Mouse (Mus musculus): ENCODE data around the gene Arhgef2. TPM values are rescaled to one million over a fixed set of nuclear protein-coding genes. Genes with fewer than 3 reads are reported as not detected.

The Arhgef2 gene
- polyA plus RNA-seq (2012; rRNA removed), result 67.5 and 68.7 TPM in 2 replicates

GRCm38 (mm10) chr3:88605666-88606065 is at the start of gene Arhgef2:
Arhgef2 (plus strand) TSS chr3:88605966.

GRCm38 (mm10) chr3:88575540-88575939 is 30.2 kb upstream of the Arhgef2 start, which contains the start of gene Ssr2:
Ssr2 (plus strand) TSS chr3:88575876.

GRCm38 (mm10) chr3:88652846-88653515 is 47.2 kb downstream of the Arhgef2 start, which contains the start of gene Rxfp4:
Rxfp4 (minus strand) TSS chr3:88653142.

GRCm38 (mm10) chr3:88684980-88685941 is 79.5 kb downstream of the Arhgef2 start, which contains the start of gene Khdc4:
Khdc4 (plus strand) TSS chr3:88685803.

Other genes starting within 250 kb of the Arhgef2 start
- gene Paqr6, start 241.4 kb upstream of the Arhgef2 start, polyA plus RNA-seq (2012; rRNA removed), result 6.7 and 9.3 TPM in 2 replicates
- 9.1 and 12.0 TPM in 2 replicates for gene Bglap3, start 233.2 kb upstream of the Arhgef2 start, polyA plus RNA-seq (2012; rRNA removed)
- 2.9 and 4.4 TPM in 2 replicates for gene Bglap2, start 227.3 kb upstream of the Arhgef2 start, polyA plus RNA-seq (2012; rRNA removed)
- 2.7 and 6.8 TPM in 2 replicates for gene Bglap, start 221.5 kb upstream of the Arhgef2 start, polyA plus RNA-seq (2012; rRNA removed)
- gene Pmf1, start 195.6 kb upstream of the Arhgef2 start, polyA plus RNA-seq (2012; rRNA removed), result 57.9 and 63.7 TPM in 2 replicates
- 19.2 and 26.3 TPM in 2 replicates for gene Slc25a44, start 180.8 kb upstream of the Arhgef2 start, polyA plus RNA-seq (2012; rRNA removed)
- gene Sema4a, start 144.8 kb upstream of the Arhgef2 start, polyA plus RNA-seq (2012; rRNA removed), result 233 and 295 TPM in 2 replicates
- gene Lmna, start 96.0 kb upstream of the Arhgef2 start, polyA plus RNA-seq (2012; rRNA removed), result 812 and 822 TPM in 2 replicates
- 1.0 and 1.1 TPM in 2 replicates for gene Mex3a, start 73.6 kb upstream of the Arhgef2 start, polyA plus RNA-seq (2012; rRNA removed)
- 407 and 425 TPM in 2 replicates for gene Rab25, start 57.7 kb upstream of the Arhgef2 start, polyA plus RNA-seq (2012; rRNA removed)
- gene Lamtor2, start 52.9 kb upstream of the Arhgef2 start, polyA plus RNA-seq (2012; rRNA removed), result 210 and 235 TPM in 2 replicates
- gene Ubqln4, start 52.2 kb upstream of the Arhgef2 start, polyA plus RNA-seq (2012; rRNA removed), result 52.6 and 60.7 TPM in 2 replicates
- gene Ssr2, start 30.1 kb upstream of the Arhgef2 start, polyA plus RNA-seq (2012; rRNA removed), result 178 and 186 TPM in 2 replicates
- 0.21 and 0.41 TPM in 2 replicates for gene Rxfp4, start 47.2 kb downstream of the Arhgef2 start, polyA plus RNA-seq (2012; rRNA removed)
- gene Khdc4, start 79.8 kb downstream of the Arhgef2 start, polyA plus RNA-seq (2012; rRNA removed), result 51.3 and 58.9 TPM in 2 replicates
- gene Rit1, start 110.9 kb downstream of the Arhgef2 start, polyA plus RNA-seq (2012; rRNA removed), result 45.6 and 48.8 TPM in 2 replicates
- 5.8 and 6.2 TPM in 2 replicates for gene Syt11, start 169.2 kb downstream of the Arhgef2 start, polyA plus RNA-seq (2012; rRNA removed)
- gene Gon4l, start 229.3 kb downstream of the Arhgef2 start, polyA plus RNA-seq (2012; rRNA removed), result 9.2 and 11.5 TPM in 2 replicates